Mouse (Mus musculus) thymus, postnatal 10 days (tissue): ENCODE results near the gene Hsf5.

Source experiments
- DNase-seq, 2 experiments: peaks; one replicate each; pipeline ENCODE4 v3.0.0; 2021; ENCODE audit warnings: low spot score in 2 of 2

The Hsf5 gene

GRCm38 (mm10) chr11:87616790-87617474 lies at the start of gene Hsf5:
TSS of gene Hsf5 (plus strand) at chr11:87617164.
- DNase-seq, result no peak

DNA sequence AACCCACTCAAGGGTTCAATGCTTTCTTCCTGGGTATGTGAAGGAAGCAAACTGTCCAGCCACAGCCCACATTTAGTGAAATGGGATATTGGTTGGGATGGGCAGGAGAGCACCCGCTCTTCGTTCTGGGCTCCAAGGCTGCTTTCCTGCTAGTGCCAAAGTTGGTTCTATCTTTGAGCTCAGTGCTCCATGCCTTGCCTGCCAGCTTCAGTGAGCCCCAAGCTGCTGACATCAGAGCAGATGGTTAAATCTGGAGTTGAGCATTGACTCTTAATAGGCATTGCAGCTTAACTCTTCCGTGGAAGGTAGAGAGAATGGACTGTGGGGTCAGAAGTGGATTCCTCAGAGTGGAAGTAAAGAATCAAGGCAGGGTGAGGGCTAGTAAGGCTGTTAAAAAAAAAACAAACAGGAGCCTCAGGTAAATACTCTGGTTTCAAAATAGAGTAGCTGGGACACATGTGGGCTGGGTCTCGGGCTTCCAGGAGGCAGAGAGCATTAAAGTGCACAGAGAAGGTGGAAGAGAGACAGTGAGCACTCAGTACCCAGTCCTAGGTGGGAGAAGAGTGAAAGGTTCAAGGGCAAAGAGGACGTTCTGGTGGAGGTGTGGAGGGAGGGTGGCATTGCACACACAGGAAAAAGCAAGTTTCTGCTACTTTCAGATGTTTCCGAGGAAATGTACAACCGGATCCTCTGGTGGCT lies 48.6 kb upstream of the Hsf5 start, which contains the start of gene Sept4:
Gene Sept4, plus strand, starts transcription at position 649 of the 699 bp plus-strand sequence.
- no peak for DNase-seq

- no peak for DNase-seq
Observed at GRCm38 (mm10) chr11:87570743-87571142, 46.2 kb upstream of the Hsf5 start.

GRCm38 (mm10) chr11:87571361-87571950 lies 45.5 kb upstream of the Hsf5 start:
- DNase-seq, result no peak

GRCm38 (mm10) chr11:87573751-87574150 lies 43.2 kb upstream of the Hsf5 start:
- DNase-seq, result no peak

GRCm38 (mm10) chr11:87574520-87575180 lies 42.3 kb upstream of the Hsf5 start:
- DNase-seq, result no peak

DNA sequence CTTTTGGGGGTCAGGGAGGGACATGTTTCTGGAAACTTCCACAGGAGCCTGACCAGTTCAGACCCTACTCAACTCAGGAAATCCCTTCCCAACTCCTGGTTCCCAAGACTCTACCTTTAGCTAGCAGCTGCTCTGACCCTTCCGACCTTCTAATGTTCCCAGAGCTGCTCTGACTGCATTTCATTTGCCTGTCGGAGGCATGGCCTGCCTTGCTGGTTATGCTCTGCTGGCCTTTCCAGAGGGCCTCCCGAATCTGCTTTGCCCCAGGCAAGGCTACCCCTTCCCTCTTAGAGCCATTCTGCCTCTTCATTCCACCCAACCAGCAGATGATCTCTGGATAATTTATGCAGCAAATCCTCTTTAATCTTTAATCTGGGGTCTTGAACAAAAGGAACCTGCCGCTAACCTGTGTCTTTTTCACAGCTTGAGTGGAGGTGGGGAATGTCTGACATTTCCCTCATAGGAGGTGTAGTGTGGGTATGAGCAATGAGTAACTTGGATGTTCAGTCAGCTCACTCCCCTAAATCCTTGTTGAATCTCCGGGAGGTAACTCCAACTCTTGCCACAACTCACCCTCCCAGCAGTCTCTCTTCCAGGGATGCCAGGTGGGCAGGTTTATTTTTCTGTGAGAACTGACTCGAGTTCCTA lies 39.2 kb upstream of the Hsf5 start:
- no peak for DNase-seq

DNA sequence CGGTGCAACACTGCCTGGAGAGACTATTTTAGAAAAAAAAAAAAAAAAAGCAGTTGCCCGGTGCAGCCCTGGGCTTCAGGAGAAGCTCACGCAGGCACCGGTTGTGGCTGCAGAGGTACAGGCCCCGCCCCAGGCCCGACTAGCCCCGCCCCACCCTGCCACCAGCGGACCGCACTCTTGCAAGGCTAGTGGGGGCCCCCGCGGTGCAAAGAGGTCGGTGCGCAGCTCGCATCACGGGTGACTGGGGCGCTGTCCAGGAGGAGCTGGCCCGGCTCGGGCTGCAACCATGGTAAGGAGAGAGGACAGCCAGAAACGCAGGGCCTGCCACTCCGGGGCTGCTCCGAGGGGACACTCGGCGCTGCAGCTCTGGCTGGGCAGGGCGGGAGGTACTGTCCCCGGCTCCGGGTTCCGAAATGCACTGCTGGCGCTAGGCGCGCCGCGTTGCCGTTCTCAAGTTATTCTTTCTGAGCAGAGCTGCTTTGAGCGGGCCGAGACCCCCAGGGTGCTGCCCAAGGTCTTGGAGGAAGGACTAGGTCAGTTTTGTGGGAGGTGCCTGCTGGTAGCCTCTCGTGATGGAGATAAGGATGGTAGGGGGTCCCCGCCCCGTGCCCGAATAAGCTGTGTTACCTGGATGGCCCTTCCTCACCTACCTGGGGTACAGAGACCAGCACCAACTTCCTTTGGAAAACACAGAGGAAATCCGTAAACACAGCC lies 38.6 kb upstream of the Hsf5 start:
- peak; percentile 35 to 64 for DNase-seq

DNA sequence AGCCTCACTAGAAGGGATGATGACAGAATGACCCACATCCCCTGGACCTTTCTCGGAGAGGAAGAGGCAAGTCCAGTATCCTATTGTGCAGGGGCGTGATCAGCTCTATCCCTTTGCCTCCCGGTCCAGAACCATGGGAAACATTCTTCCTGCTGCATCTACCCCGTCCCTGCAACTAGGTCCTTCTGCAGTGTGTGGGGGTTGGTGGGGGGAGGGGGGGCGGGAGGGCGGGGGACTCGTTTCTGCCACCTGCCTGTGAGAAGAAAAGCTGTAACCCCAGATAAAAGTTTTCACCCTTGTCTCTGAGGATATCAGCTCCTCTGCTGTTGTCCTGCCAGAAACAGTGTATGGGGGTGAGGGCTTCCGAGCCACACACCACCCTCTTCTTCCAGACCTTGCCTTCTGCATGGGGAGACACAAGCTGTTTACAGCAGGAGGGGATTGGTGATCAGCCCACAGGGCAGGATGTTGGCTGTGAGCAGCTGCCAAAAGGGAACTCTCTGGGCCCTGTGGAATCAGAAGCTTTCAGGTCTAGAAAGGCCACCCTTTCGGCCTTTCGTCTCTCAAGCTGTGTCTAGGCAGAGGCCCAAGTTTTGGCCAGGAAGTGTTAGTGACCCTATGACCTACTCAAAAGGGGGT lies 37.9 kb upstream of the Hsf5 start:
- no peak for DNase-seq

- DNase-seq, result no peak
Observed at GRCm38 (mm10) chr11:87579713-87580112, 37.3 kb upstream of the Hsf5 start.

- no peak for DNase-seq
Observed at GRCm38 (mm10) chr11:87580543-87581085, 36.4 kb upstream of the Hsf5 start.

GRCm38 (mm10) chr11:87581161-87581865 lies 35.7 kb upstream of the Hsf5 start:
- DNase-seq, result no peak

DNA sequence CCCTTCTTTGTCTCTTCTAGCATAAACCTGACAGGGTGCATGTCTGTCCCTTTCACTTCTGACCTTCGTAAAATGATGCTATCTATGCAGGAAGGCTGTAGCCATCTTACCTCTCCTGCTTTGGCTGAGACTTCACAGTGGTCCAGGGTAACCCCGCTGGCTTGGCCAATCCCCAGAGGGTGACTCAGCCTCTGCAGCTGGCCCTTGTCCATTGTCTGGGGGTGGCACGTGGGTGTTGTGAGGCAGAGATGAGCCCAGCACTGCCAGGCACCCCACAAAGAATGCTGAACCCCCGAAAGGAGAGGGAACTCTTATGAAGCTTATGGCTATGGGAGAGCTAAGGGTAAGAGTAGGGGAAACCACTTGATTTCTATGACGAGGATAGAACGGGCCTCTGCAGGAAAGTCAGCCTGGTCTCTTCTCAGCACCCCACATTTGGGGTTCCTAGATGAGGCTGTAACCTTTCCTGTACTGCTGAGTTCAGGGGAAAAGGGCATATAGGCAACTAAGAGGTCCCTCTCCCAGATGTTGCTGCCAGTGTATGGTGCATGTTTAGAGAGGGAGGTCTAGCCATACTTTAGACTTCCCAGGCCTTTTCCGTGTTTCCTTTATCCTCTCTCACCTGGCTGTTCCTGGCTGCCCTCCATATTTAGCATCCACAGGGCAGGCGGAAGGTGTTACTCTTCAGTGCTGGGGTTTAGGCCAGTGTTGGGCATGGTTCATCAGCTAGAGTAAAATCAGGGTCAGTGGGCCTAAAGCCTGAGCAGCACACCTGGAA lies 34.8 kb upstream of the Hsf5 start:
- DNase-seq, result no peak

DNA sequence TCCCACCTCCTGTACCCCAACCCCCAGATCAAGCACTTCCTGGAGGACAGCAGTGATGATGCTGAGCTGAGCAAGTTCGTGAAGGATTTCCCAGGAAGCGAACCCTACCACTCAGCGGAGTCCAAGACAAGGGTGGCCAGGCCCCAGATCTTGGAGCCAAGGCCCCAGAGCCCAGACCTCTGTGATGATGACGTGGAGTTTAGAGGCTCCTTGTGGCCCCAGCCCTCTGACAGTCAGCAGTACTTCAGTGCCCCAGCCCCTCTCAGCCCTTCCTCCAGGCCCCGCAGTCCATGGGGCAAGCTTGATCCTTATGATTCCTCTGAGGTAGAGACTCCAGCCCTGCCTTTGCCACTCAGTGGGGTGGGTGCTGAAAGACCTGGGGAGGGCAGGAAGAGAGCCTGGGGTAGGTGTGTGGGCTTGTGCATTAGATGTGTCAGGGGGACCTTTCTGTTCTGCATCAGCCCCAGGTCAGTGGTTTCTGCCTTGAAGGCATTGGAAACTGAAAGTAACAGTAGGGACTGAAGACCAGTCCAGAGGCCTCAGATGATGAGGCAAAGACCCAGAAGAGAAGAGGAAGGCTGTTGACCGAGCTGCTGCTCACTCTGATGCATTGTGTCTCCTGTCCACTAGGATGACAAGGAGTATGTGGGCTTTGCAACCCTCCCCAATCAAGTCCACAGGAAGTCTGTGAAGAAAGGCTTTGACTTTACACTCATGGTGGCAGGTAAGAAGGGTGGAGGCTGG lies 33.5 kb upstream of the Hsf5 start:
- no peak for DNase-seq

DNA sequence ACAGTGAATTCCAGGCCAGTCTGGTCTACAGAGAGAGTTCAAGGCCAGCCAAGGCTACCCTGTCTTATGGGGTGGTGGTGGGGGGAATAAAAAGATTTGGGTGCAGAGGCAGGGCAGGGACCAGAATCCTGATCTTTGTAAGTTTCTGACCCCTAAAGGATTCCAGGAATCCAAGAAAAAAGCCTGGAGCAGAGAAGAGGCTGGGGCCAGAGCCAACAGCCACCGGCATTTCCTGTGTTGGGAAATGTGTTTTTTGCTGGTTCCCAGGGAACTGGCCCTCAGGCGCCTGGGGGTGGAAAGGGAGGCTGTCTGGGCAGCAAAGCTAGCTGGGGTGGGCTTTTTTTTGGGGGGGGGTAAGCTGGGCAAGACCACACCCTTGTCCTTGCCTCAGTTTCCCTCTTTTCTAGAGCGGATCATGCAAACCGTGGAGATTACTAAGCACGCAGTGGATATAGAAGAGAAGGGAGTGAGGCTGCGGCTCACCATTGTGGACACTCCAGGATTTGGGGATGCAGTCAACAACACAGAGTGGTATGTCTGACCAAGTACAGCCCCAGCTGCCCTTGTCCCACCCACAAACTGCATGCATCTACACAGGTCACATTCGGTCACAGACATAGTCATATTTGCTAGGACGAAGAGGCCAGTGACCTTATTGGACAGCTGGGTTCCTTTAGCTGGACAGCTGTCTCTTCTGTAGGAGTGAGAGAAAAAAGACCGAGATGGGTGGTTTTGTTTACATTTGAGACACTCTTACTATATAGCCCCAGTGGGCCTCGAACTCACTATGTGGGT lies 32.1 kb upstream of the Hsf5 start:
- DNase-seq, result no peak

- no peak for DNase-seq
Observed at GRCm38 (mm10) chr11:87587211-87587874, 29.6 kb upstream of the Hsf5 start.

DNA sequence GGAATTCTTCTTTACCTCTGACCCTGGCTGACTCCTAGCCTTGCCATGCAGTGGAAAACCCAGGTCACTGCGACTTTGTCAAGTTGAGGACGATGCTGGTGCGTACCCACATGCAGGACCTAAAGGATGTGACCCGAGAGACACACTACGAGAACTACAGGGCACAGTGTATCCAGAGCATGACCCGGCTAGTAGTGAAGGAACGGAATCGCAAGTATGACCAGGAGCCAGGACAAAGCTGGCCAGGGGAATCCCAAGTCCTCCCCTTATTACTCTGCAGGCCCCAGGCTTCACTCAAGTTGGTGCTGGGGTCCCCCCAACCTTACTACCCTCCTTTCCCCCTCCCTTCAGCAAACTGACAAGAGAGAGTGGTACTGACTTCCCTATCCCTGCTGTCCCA lies 27.4 kb upstream of the Hsf5 start:
- no peak for DNase-seq
